Mouse (Mus musculus) liver, embryonic 14.5 days (tissue): ENCODE measurements around the gene Qrich2.

Experiments used
- CTCF ChIP-seq: IDR thresholded peaks from 2 replicates; pipeline ENCODE4 v1.5.1; 2016; ENCODE audit warnings: antibody characterized with exemption, low read depth, control low read depth
- EP300 ChIP-seq: IDR thresholded peaks from 2 replicates; pipeline ENCODE4 v1.6.1; 2016; ENCODE audit warnings: antibody characterized with exemption, low read depth

GRCm38 (mm10) chr11:116494474-116495174 is 28.6 kb upstream of the Qrich2 start:
- no peak for TF ChIP-seq CTCF
- no peak for TF ChIP-seq EP300
